Mouse (Mus musculus) embryo, embryonic 11 days (tissue): Measurements from ENCODE around the gene Eno2.
"Not testable (repeated sequence)": the region's sequence is repeated elsewhere in the genome, so short reads cannot be mapped to it uniquely, and the experiment has no call there.

ENCODE experiments used
- DNase-seq: peaks from one replicate; pipeline ENCODE4 v3.0.0-alpha.2; 2015

The Eno2 gene

DNA sequence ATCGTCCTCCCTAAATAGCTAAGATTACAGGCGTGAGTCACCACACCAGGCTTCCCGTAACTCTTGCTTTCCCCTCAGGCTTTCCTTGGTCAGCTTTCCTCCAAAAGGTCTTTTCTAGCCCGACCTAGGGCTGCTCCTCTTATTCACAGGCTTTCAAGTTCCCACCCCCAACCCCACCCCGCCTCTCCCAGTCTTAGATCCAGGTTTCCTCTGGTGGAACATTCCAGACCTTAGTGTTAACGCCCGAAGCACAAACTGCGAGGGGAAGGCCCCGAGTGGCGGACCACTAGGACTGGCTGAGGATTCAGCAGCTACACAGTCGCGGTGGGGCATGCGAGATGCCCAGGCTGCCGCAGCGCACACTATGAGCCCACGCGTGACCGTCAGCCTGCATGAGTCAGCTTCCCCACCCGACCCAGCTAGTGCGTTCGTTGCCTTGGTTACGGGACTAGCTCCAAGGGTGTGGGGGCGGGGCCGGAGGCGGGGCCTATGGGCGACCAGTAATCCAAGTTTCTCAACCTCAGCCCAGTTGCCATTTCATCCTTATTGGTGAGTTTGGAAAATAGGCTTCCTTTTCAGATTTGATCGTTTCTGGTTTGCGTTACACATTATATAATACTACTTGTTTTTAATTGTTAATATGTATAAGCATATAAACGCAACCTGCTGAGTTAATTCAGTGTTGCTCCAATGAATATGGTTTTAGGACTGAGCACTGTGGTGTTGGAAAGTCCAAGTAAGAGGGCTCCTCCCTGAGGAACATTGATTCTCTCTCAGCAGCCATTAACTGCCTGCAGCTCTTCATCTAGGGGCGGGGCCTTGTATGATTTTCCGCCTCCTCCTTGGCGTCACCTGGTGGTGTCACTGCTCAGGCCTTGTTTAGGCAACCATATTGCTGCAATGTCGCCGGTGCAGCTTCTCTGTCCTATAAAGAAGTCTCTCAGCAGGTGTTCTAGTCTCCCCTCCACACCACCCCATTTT lies 36.2 kb upstream of the Eno2 start:
- peak; percentile 97 for DNase-seq

DNA sequence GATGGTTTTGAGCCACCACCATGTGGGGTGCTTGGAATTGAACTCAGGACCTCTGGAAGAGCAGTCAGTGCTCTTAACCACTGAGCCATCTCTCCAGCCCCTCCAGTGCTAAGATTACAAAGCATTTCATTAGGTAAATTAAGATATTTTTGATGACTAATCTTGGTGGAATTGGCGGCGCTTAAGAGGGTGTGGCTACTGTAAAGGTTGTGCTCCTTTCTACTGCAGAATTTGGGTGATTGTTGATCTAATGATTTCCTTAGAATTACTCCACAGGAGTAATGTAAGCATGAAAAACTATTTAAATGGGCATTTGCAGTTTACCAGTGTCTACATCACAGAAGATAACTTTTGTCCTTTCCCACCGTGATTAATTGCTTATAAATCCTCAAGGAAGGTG lies 34.9 kb upstream of the Eno2 start:
- DNase-seq: no peak

DNA sequence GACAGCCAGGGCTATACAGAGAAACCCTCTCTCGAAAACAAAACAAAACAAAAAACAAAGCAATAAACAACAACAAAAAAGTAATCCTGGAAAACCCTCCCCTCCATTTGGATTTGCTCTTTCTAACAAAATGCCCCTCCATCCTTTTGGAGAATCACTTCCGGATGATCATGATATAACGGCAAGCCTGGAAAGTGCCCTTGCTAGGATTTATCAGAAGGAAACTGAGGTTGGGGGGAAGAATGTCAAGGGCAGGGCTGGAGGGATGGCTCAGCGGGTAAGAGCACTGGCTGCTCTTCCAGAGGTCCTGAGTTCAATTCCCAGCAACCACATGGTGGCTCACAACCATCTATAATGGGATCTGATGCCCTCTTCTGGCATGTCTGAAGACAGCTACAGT lies 34.2 kb upstream of the Eno2 start:
- not testable (repeated sequence) for DNase-seq

DNA sequence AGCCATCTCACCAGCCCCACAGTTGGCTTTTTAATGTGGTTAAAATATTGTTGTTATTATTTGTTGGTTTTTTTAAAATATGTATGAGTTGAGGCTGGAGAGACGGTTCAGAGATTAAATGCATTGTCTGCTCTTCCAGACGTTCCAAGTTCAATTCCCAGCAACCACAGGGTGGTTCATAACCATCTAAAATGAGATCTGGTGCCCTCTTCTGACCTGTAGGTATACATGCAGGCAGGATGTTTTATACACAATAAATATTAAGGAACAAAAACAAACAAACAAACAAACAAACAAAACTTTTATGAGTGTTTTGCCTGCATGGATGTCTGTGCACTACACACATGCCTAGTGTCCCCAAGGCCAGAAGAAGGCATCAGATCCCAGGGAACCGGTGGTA lies 33.6 kb upstream of the Eno2 start:
- no peak for DNase-seq

DNA sequence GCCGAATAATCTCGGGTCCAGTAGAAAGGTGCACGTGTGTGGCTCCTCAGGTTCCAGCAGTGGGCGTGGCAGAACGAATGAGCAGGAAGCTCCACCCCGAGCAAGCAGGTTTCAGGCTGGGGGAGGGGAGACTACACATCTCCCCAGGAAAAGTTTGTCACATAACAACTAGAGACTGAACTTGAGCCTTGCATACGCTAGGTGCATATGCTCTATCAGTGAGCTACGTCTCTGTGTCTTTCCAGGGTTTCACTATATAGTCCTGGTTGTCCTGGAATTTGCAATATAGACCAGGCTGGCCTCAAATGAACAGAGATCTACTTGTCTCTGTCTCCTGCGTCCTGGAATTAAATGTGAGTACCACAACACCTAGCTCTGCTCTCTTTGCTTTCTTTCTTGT lies 32.9 kb upstream of the Eno2 start:
- peak; percentile 30 for DNase-seq

DNA sequence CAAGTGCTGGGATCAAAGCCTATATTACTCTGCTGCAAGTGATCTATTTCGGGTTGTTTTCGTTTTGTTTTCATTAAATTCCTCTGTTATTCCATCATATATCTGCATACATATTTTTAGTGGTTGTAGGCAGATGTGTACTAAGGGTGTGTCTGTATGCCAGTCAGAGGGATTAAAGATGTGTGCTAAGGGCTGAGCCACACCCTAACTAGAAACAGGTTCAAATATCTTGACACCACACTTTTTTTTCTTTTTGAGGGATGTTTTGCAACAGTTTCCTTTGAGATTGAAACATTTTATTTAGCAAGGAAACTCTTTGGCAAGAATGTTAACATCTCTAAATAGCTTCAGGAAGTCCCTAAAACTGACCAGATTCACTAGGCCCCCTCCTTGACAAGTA lies 26.7 kb upstream of the Eno2 start:
- no peak for DNase-seq

DNA sequence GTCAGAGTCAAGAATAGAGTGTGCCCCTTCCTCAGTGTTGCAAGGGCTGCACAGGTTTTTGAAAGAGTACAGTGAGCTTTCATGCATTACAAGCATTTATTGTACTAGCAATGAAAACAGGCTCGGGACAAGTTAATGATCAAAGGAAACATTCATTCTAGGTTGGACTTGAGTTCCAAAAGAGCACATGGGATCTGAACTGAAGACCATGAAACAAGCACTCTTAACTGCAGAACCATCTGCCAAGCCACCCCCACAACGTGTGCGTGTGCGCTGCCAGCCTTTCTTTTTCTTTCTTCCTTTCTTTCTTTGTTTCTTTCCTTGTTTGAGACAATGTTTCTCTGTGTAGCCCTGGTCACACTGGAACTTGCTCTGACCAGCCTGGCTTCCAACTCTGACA lies 26.3 kb upstream of the Eno2 start:
- DNase-seq: no peak

DNA sequence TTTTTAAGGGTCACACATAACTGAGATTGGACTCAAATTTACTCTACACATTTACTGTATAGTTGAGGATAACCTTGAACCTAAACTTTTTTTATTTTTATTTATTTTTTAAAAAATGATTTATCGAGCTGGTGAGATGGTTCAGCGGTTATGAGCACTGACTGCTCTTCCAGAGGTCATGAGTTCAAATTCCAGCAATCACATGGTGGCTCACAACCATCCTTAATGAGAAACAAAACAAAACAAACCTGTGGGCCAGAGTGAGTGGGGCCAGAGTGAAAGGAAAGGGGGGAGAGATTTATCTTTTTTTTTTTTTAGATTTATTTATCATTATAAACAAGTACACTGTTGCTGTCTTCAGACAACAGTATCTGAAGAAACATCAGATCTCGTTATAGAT lies 22.4 kb upstream of the Eno2 start:
- no peak for DNase-seq

DNA sequence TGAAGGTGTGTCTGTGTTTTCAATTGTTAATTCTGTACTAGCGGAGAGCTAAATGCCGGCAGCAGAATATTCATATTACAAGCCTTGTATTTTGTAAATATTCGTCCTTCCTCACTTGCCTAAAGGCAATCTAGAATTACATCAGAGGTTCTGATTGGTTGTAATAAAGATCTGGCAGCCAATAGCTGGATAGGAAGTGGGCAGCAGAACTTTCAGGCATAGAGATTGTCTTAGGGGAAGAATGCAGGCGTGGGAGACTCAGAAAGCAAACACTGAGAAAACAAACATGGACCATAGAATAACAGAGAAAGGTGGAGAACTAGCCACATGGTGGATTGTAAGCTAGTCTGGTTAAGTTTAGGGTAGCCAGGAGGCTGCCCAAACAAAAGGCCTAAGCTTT lies 20.6 kb upstream of the Eno2 start:
- no peak for DNase-seq

DNA sequence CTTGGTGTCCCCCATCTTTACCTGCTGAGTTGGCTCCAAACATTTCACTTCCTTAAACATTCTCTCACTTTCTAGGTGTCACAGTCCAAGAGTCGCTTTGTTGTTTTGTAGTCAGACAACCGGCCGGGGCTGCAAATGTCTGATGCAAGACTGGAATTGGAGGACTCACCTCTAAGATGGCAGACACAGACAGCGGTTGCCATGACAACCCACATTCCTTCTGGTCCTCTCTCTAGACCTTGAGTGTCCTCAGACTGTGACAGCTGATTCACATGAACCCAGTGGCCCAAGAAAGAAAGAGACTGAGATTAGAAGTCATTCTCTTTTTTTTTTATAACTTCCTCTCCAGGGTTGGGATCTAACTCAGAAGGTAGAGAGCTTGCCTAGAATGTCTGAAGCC lies 20.0 kb upstream of the Eno2 start:
- DNase-seq: no peak

DNA sequence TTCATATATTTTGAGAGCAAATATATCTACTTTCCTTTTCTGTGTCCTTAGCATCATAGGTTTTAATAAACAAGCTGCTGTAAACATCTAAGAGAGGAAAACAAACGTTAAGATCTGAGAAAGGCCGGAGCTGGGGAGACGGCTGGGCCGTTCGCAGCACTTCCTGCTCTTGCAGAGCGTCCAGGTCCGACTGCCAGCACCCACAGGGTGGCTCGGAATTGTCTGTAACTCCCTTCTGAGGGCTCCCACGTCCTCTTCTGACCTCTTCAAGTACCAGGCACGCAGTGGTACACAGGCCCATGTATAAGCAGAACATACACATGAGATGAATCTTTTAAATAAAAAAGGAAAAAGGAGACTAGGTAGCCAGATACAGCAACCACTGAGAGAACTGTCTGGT lies 18.2 kb upstream of the Eno2 start:
- no peak for DNase-seq

DNA sequence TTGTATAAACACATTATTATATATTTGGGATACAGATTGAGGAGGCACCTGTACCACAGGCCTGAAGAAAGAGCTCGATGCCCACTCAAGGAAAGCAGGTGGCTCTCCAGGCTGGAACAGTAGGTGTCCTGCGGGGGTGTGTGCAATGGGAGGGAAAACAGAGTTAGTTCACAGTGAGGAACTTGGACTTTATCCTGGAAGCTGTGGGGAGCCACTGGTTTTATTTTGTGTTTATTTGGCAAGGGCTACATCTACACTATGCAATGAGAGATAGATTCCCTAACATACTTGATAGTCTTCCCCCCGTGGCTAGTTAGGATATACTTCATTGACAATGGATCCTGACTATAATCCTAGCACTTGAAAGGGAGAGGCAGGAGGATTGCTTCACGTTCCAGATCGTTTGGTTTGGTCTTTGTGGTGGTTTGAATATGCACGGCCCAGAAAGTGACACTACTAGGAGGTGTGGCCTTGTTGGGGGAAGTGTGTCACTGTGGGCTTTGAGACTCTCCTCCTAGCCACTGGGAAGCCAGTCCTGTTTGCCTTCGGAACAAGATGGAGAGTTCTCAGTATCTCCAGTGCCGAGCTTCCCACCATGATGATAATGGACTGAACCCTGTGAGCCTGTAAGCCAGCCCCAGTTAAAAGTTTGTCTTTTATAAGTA lies 17.4 kb upstream of the Eno2 start:
- DNase-seq: no peak

DNA sequence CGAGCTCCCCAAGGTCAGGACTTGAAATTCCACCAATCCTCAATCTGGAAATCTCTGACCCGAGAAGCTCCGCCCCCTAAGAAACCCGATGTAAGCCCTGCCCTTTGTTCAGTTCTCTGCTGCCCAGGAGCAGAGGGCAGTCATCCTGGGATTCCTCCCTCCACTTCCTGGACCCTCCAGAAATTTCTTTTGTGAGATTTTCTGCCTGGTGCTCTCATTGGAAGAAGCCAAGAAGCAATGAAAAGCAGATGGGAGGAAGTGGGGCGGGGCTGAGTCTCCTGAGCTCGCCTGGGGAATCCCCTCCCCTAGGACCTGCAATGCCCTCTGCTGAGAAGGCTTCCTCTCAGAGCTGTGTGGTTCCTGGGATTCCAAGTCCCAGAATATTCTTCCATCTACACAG lies 13.0 kb upstream of the Eno2 start:
- DNase-seq: peak; percentile 77

DNA sequence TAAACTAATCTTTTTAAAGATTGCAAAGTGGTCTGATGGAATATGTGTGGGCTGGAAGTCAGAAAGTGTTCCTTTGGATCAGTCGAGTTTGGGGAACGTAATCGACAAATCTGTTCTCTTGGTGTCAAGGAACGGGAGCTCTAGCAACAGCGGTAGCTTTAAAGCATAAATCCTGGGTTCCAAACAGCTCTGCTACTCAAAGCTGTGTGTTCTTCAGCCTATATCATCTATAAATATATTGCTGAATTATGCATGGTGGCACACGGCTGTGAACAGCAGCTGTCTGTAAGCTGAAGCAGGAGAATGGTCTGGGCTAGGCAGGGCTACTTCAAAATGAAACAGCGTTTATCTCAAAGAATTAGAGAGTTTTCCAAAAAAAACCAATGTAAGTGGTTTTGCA lies 11.4 kb upstream of the Eno2 start:
- no peak for DNase-seq

DNA sequence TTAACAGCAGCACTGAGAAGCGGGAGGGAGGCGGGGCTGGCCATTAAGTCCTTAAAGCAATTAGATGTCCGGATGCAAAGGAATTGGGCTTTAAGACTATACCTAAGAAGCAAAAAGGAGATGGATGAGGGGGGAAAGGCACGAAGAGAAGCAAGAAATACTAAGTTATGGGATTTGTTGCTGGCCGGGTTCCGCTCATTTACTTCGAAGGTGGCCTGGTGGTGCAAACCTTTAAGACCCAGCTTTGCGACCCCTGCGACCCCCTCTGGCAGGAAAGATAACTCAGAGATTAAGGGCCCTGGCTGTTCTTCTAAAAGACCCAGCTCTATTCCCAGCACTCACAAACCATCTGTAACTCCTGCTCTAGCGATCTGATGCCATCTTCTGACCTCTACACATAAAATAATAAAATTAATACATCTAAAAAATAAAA lies 10.5 kb upstream of the Eno2 start:
- DNase-seq: no peak

DNA sequence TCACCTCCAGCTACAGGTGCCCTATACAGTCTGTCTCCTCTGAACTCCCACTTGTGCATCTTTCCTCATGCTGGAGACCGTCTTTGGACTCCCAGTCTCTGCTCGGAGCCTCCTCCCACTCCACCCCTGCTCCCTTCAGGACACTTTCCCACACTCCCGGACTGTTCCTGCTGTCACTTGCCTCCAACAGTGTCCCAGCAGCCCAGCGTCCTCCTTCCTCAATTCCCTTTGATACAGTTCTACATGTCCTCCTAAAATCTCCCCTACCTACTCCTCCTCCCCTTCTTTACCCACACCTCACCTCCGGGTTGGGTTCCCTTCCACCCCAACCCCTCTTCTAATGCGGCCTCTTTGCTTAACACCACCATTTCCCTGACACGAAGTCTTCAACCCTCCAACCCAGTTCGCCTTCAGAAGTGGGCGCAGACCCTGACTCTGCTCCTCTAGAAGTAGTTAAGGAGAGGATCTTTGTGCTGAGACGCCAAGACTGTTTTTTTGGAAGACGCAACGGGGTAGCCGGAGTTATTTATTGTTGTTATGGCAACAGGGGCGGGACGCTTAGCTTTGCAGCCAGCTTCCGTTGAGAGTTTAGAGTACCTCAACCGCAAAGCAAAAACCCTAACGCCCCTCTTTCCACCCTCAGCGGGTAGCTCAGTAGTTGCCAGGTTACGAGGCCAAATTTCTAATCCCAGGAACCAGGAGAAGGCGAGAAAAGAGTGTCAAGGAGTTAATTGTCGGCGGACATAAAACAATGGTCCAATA lies 9.9 kb upstream of the Eno2 start, which contains the start of gene Lrrc23:
TSS of gene Lrrc23 (minus strand) at position 506 of the 762 bp plus-strand sequence.
- peak; percentile 83 for DNase-seq

DNA sequence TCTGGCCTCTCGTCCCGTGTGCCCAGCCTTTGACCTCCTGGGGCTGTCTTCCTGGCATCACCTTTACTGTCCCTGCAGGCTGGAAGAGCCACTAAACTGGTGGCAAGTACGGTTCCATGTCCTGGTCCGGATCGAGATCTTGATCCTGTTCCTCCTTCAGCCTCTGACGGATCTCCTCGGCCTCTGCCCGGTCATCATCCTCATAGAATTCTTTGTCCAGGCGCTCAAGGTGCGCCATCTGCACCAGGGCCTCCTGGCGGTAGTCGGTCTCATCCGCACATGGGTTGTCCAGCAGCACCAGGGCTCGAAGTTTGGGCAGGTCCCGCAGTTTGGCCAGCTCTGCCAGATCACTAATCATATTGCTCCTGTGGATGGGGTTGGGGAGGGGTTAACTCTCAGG lies 1.0 kb upstream of the Eno2 start:
- DNase-seq: no peak

DNA sequence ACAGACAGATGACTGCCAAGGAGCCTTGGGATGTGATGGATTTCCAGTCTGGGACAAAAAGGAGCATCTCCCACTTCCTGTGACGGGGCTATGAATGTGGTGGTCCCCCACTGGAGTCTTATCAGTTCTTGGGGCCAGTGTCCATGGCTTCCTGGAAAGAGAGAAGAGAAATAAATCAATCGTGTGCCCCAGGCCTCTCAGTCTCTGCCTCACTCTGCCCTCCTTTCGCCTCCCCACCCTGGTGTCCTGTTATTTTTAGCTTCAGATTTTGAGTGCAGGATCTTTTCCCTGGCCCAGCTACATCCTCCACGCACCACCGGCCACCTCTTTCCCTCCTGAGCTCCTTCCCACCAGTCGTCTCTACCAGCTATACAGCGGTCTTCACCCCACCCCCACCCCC lies 540 bp upstream of the Eno2 start:
- DNase-seq: no peak

DNA sequence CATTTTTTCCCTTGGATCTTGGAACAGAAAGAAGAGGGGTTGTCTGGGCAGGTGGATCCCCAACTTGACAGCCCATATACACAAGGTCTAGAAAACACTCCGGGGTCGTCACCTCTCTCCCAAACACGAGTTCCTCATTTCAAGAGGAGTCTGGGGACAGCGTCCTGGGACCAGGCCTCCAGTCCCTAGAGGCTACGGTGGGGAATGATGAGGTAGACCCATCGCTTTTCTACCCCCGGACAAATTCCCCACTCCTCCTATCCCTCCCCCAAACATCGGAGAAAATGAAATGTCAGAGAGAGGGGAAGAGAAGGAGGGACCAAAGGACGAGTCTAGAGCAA lies 799 bp downstream of the Eno2 start:
- DNase-seq: no peak

DNA sequence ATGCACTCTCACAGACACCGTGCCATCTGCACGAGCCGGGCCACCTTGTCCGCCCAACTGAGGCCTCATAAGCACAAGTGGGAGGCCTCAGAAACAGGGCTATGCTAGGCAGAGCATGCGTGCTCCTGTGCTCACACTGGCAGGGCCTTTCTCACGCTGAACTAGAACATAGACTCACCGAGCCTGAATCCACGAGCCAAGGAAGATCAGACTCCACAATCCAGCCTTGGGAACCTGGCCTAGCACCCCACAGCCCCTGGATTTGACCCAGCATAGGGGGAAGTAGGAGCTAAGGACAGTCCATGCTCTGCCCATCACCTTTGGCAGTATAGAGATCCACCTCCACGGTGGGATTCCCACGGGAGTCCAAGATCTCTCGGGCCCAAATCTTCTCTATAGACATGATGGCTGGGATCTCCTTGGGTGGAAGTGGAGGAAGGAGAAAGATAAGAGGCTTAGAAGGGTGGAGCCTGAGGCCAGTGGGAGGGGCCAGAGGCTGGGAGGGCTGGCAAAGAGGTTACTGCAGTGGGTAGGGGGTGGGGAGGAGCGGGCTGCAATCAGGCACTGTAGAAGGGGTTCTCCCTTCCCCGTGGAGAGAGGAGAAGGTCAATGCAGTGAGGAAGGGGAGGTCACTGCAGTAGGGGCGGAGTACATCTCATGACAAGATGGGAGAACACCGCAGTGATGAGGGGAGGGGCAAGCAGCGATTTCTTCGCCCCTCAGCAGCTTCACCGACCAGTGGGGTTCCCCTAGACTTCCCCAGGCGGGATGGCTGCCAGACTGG lies 1.4 kb downstream of the Eno2 start:
- DNase-seq: peak; percentile 45

DNA sequence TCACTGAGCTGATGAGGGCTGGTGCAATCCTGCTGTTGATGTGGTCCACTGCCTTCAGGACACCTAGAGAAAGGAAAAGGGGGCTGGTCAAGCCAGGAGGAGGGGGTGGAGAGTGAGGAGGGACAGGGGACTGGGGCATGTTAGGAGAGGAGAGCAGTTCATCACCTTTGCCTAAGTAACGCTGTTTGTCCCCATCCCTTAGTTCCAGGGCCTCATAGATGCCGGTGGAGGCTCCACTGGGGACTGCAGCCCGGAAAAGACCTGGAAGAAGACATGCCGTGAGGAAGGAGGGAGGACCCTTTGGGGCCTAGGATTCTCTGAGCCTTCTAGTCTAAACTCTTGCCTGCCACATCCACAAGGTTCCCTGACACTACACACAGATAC lies 1.9 kb downstream of the Eno2 start:
- DNase-seq: no peak

DNA sequence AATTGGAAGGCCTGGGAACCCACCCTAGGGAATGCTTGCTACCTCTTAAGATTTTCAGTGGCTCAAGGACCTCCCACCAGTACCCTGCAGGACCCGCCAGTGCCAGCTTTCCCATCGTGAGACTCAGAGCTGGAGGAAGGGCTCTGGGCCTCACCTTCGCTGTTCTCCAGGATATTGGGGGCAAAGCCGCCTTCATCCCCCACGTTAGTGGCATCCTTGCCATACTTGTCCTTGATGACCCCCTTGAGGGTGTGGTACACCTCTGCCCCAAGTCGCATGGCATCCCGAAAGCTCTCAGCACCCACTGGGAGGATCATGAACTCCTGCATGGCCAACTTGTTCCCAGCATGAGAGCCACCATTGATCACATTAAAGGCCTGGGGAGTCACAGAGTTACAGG lies 3.5 kb downstream of the Eno2 start:
- no peak for DNase-seq

DNA sequence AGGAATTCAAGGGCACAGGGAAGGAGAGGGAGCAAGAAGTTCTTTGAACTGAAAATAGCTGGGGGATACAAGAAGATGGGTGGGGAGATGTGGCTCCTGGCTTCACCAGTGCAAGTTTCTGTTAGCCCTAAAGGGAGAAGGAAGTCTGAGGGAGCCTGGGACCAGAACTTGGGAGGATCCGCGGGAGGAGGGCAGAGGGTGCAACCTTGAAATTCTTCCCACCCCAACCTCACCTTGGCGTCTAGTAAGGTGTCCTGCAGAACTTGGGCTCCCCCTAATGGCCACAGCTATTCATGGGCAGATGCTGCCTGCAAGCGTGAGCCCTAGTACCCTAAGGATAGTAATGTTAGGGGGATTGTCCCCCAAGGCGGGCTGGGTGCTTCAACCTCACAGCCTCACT lies 10.2 kb downstream of the Eno2 start:
- DNase-seq: peak; percentile 90
